Comparison of ENCODE assay signal across 9 mouse cellular contexts in the genomic region with DNA sequence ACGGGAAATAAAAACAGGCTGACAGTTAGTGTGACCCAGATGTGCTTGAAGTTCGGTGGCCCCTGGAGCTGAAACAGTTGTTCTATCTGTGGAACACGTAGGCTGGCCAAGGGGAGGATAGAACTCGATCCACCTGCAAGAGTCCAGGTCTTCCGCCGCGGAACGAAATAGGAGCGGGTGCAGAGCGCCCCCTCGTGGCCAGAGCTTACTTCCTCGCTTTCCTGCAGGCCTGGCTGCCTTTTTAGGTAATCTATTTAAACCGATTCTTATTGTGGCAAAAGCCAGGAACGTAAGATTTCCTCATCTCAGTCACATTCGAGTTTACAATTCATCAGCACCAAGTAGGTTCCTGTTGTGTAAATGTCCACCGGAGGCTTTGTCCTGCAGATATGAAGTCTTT. TPM values are rescaled to one million over a fixed set of nuclear protein-coding genes. Genes with fewer than 3 reads are reported as not detected.
DNase-seq lines count a peak whose midpoint lies in the region; TF ChIP-seq lines count a peak whose summit lies in the region.
"Had no signal": no experiment of that assay in that cellular context is flagged by ENCODE, and none has a peak within 500 bp of the region (broad histone marks: within the 10 kb centered on the region; RNA-seq: fewer than 3 reads in every experiment).

No protein-coding gene starts in this region.

- DNase-seq in 416B (ENCODE audit: low read depth): peak; percentile 64
- peak; percentile 84 to 92 for DNase-seq in cerebellum, adult 18-20 months
- DNase-seq in frontal cortex, postnatal 36 days (ENCODE audit: low spot score in 2 of 2): peak; percentile 78 to 88
- peak; percentile 68 to 70 for DNase-seq in kidney, postnatal 25 days
- peak; percentile 70 for DNase-seq in lung, postnatal 14 days
- peak; percentile 77 for DNase-seq in right cerebral cortex, postnatal 25 days
- DNase-seq in yolk sac, embryonic 10.5 days (ENCODE audit: low spot score): peak; percentile 39

- H3K27ac ChIP-seq in ES-Bruce4 (ENCODE audit: insufficient read depth, low read length): no peak overlapping the region
- H3K27ac ChIP-seq: hindbrain, embryonic 15.5 days had no signal

- no peak overlapping the region for H3K9ac ChIP-seq in ES-Bruce4 (ENCODE audit: low read depth, poor library complexity, severe bottlenecking)
- H3K9ac ChIP-seq: hindbrain, embryonic 15.5 days had no signal

- H3K4me3 ChIP-seq in ES-Bruce4 (ENCODE audit: low read depth, low read length): peak overlapping the region; percentile 14; the same call in 1 of the 2 replicates
- H3K4me3 ChIP-seq: hindbrain, embryonic 15.5 days had no signal

- no peaks in the 10 kb centered on the region for H3K4me1 ChIP-seq in ES-Bruce4 (ENCODE audit: control insufficient read depth, insufficient read depth, low read length)

- H3K27me3 ChIP-seq in ES-Bruce4 (ENCODE audit: control insufficient read depth, insufficient read depth, low read length, poor library complexity, severe bottlenecking): peaks cover 4% of the 10 kb centered on the region; the same call in 1 of the 2 replicates

- TF ChIP-seq POLR2A in ES-Bruce4 (IDR thresholded peaks at IDR 0.05; ENCODE audit: insufficient read depth, low read length): no peak

- no peak for TF ChIP-seq EP300 in ES-Bruce4 (IDR thresholded peaks at IDR 0.05; ENCODE audit: insufficient read depth, low read depth, low read length)

- peak; percentile 95 for TF ChIP-seq CTCF in ES-Bruce4 (IDR thresholded peaks at IDR 0.05; ENCODE audit: low read depth, low read length)

- H3K36me3 ChIP-seq in ES-Bruce4 (ENCODE audit: control insufficient read depth, insufficient read depth, low read length, poor library complexity, severe bottlenecking): no peaks in the 10 kb centered on the region
- H3K36me3 ChIP-seq: hindbrain, embryonic 15.5 days had no signal

- H3K9me3 ChIP-seq in ES-Bruce4 (replicated peaks; ENCODE audit: control insufficient read depth, insufficient read depth, low read length, poor library complexity, severe bottlenecking): no peaks in the 10 kb centered on the region
- H3K9me3 ChIP-seq: hindbrain, embryonic 15.5 days had no signal

RNA-seq across cellular contexts. Expression of a gene that starts 2.6 kb away (rescaled TPM):
- 19.1 and 21.0 TPM in 2 replicates for polyA plus RNA-seq in ES-Bruce4 (2011; ENCODE audit: insufficient read depth, insufficient read length, low read depth, missing spikeins)

RNA-seq across cellular contexts. Expression of a gene that starts 35.3 kb away (rescaled TPM):
- 0.76 and 0.84 TPM in 2 replicates for polyA plus RNA-seq in ES-Bruce4 (2011; ENCODE audit: insufficient read depth, insufficient read length, low read depth, missing spikeins)
